Mouse (Mus musculus): ENCODE data around the gene Abhd8. TPM values are rescaled to one million over a fixed set of nuclear protein-coding genes. Genes with fewer than 3 reads are reported as not detected.

Abhd8 gene
- polyA plus RNA-seq, 1 experiment from 2014 or later, result 5.0 TPM

- 0 out of 2 replicates have a peak, but pooled peaks cover 3% of the 10 kb centered on the region for H3K36me3 ChIP-seq (replicated peaks; ENCODE audit: insufficient read depth, low read length)
- no peaks in the 10 kb centered on the region for H3K27me3 ChIP-seq (ENCODE audit: insufficient read depth, low read length)
- DNase-seq (no peak), ATAC-seq (no peak)
- no peak for TF ChIP-seq CTCF (IDR thresholded peaks at IDR 0.05; ENCODE audit: low read depth)
- no peak for TF ChIP-seq EP300 (IDR thresholded peaks at IDR 0.05; ENCODE audit: low read depth)
- H3K4me3 ChIP-seq (ENCODE audit: low read depth, low read length), result no peak overlapping the region
- no peaks in the 10 kb centered on the region for H3K9me3 ChIP-seq (ENCODE audit: low read length)
- H3K4me2 ChIP-seq (ENCODE audit: low read depth, low read length), result no peak overlapping the region
- H3K9ac ChIP-seq (replicated peaks), result no peak overlapping the region
- 90% methylated on average over 47 of the region's 47 CpGs for whole genome bisulfite sequencing (ENCODE audit: insufficient replicate concordance)
- peaks cover 25% of the 10 kb centered on the region for H3K4me1 ChIP-seq (ENCODE audit: insufficient read depth)
- H3K27ac ChIP-seq (ENCODE audit: low read depth), result no peak overlapping the region
These were observed 2.2 kb downstream of the Abhd8 start for GRCm38 (mm10) chr8:71461152-71461840.

GRCm38 (mm10) chr8:71460716-71461115, 2.7 kb downstream of the Abhd8 start:
- no peak overlapping the region for H3K9ac ChIP-seq (replicated peaks)
- no peak overlapping the region for H3K27ac ChIP-seq (ENCODE audit: low read depth)
- 86% methylated on average over 6 of the region's 6 CpGs for WGBS (ENCODE audit: insufficient replicate concordance)
- no peak for DNase-seq
- no peak for ATAC-seq
- TF ChIP-seq CTCF (IDR thresholded peaks at IDR 0.05; ENCODE audit: low read depth) (no peak), EP300 (IDR thresholded peaks at IDR 0.05; ENCODE audit: low read depth) (no peak)
- H3K36me3 ChIP-seq (replicated peaks; ENCODE audit: insufficient read depth, low read length), result 0 out of 2 replicates have a peak, but pooled peaks cover under 1% of the 10 kb centered on the region
- H3K9me3 ChIP-seq (ENCODE audit: low read length), result no peaks in the 10 kb centered on the region
- no peaks in the 10 kb centered on the region for H3K27me3 ChIP-seq (ENCODE audit: insufficient read depth, low read length)
- H3K4me2 ChIP-seq (ENCODE audit: low read depth, low read length), result no peak overlapping the region
- peaks cover 24% of the 10 kb centered on the region for H3K4me1 ChIP-seq (ENCODE audit: insufficient read depth)
- H3K4me3 ChIP-seq (ENCODE audit: low read depth, low read length), result no peak overlapping the region

GRCm38 (mm10) chr8:71457659-71458270, 5.7 kb downstream of the Abhd8 start:
- Histone ChIP-seq H3K27ac (ENCODE audit: low read depth) (no peak overlapping the region), H3K36me3 (replicated peaks; ENCODE audit: insufficient read depth, low read length) (no peaks in the 10 kb centered on the region), H3K27me3 (ENCODE audit: insufficient read depth, low read length) (0 out of 2 replicates have a peak, but pooled peaks cover 2% of the 10 kb centered on the region), H3K9me3 (ENCODE audit: low read length) (no peaks in the 10 kb centered on the region), H3K4me2 (ENCODE audit: low read depth, low read length) (no peak overlapping the region), H3K4me1 (ENCODE audit: insufficient read depth) (peaks cover 4% of the 10 kb centered on the region), H3K4me3 (ENCODE audit: low read depth, low read length) (no peak overlapping the region), H3K9ac (replicated peaks) (no peak overlapping the region)
- TF ChIP-seq CTCF (IDR thresholded peaks at IDR 0.05; ENCODE audit: low read depth) (no peak), EP300 (IDR thresholded peaks at IDR 0.05; ENCODE audit: low read depth) (no peak)
- WGBS (ENCODE audit: insufficient replicate concordance), result 80% methylated on average over 20 of the region's 20 CpGs
- no peak for ATAC-seq
- DNase-seq, result no peak

GRCm38 (mm10) chr8:71456906-71457305, 6.5 kb downstream of the Abhd8 start:
- 57% methylated on average over 22 of the region's 22 CpGs for WGBS (ENCODE audit: insufficient replicate concordance)
- Histone ChIP-seq H3K36me3 (replicated peaks; ENCODE audit: insufficient read depth, low read length) (no peaks in the 10 kb centered on the region), H3K9me3 (ENCODE audit: low read length) (no peaks in the 10 kb centered on the region), H3K9ac (replicated peaks) (no peak overlapping the region), H3K4me3 (ENCODE audit: low read depth, low read length) (no peak overlapping the region), H3K27me3 (ENCODE audit: insufficient read depth, low read length) (0 out of 2 replicates have a peak, but pooled peaks cover 2% of the 10 kb centered on the region), H3K27ac (ENCODE audit: low read depth) (no peak overlapping the region), H3K4me2 (ENCODE audit: low read depth, low read length) (no peak overlapping the region), H3K4me1 (ENCODE audit: insufficient read depth) (no peaks in the 10 kb centered on the region)
- no peak for ATAC-seq
- TF ChIP-seq CTCF (IDR thresholded peaks at IDR 0.05; ENCODE audit: low read depth) (no peak), EP300 (IDR thresholded peaks at IDR 0.05; ENCODE audit: low read depth) (no peak)
- DNase-seq, result peak; percentile 50

- no peaks in the 10 kb centered on the region for H3K9me3 ChIP-seq (ENCODE audit: low read length)
- WGBS (ENCODE audit: insufficient replicate concordance), result 68% methylated on average over 8 of the region's 8 CpGs
- DNase-seq (peak; percentile 9), ATAC-seq (no peak)
- no peaks in the 10 kb centered on the region for H3K4me1 ChIP-seq (ENCODE audit: insufficient read depth)
- no peak overlapping the region for H3K9ac ChIP-seq (replicated peaks)
- no peaks in the 10 kb centered on the region for H3K36me3 ChIP-seq (replicated peaks; ENCODE audit: insufficient read depth, low read length)
- TF ChIP-seq CTCF (IDR thresholded peaks at IDR 0.05; ENCODE audit: low read depth), result no peak
- no peak for TF ChIP-seq EP300 (IDR thresholded peaks at IDR 0.05; ENCODE audit: low read depth)
- no peak overlapping the region for H3K27ac ChIP-seq (ENCODE audit: low read depth)
- no peak overlapping the region for H3K4me2 ChIP-seq (ENCODE audit: low read depth, low read length)
- H3K27me3 ChIP-seq (ENCODE audit: insufficient read depth, low read length), result 0 out of 2 replicates have a peak, but pooled peaks cover 2% of the 10 kb centered on the region
- no peak overlapping the region for H3K4me3 ChIP-seq (ENCODE audit: low read depth, low read length)
These were observed 8.8 kb downstream of the Abhd8 start for GRCm38 (mm10) chr8:71454668-71455067.

GRCm38 (mm10) chr8:71452669-71453068, 10.8 kb downstream of the Abhd8 start:
- H3K4me3 ChIP-seq (ENCODE audit: low read depth, low read length), result no peak overlapping the region
- no peak overlapping the region for H3K27ac ChIP-seq (ENCODE audit: low read depth)
- no peak overlapping the region for H3K9ac ChIP-seq (replicated peaks)
- DNase-seq, result no peak
- TF ChIP-seq EP300 (IDR thresholded peaks at IDR 0.05; ENCODE audit: low read depth) (no peak), CTCF (IDR thresholded peaks at IDR 0.05; ENCODE audit: low read depth) (no peak)
- no peaks in the 10 kb centered on the region for H3K4me1 ChIP-seq (ENCODE audit: insufficient read depth)
- H3K27me3 ChIP-seq (ENCODE audit: insufficient read depth, low read length), result 0 out of 2 replicates have a peak, but pooled peaks cover 2% of the 10 kb centered on the region
- no peak overlapping the region for H3K4me2 ChIP-seq (ENCODE audit: low read depth, low read length)
- ATAC-seq, result no peak
- 65% methylated on average over 2 of the region's 2 CpGs for WGBS (ENCODE audit: insufficient replicate concordance)
- no peaks in the 10 kb centered on the region for H3K36me3 ChIP-seq (replicated peaks; ENCODE audit: insufficient read depth, low read length)
- no peaks in the 10 kb centered on the region for H3K9me3 ChIP-seq (ENCODE audit: low read length)
